Mouse (Mus musculus): ENCODE results near the gene Setd6. TPM values are rescaled to one million over a fixed set of nuclear protein-coding genes. Genes with fewer than 3 reads are reported as not detected.

Gene Setd6
- 10 to 100 TPM; 19.5 to 21.1 TPM for total RNA-seq (2021)

DNA sequence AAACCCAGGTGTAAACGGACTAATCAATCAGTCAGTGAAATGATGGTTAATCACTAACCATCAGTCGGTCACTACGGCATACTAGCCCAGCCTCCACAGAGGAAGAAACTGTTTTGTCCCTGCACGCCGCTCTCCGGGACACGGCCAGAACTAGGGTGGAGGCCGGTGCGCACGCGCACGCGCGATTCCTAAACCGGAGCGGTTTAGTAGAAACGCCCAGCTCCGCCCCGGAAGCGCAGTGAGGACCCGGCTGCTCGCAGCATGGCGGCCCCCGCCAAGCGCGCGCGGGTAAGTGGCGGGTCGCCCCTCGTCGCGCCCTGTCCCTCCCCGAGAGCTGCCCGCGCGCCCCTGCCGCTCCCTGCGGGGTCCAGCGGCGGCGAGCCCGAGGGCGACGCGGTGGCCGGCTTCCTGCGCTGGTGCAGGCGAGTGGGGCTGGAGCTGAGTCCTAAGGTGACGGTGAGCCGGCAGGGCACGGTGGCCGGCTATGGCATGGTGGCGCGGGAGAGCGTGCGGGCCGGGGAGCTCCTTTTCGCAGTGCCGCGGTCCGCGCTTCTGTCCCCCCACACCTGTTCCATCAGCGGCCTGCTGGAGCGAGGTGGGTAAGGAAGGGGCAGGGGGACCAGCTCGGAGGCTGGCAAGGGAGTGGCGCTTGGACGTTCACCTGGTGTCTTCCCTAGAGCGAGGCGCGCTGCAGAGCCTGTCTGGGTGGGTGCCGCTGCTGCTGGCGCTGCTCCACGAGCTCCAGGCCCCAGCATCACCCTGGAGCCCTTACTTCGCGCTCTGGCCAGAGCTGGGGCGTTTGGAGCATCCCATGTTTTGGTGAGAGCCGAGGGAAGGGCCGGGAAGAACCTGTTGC is at the start of gene Setd6:
TSS of gene Setd6 (plus strand) at position 206 of the 856 bp plus-strand sequence.
- DNase-seq, result peak; percentile 83 to 85

DNA sequence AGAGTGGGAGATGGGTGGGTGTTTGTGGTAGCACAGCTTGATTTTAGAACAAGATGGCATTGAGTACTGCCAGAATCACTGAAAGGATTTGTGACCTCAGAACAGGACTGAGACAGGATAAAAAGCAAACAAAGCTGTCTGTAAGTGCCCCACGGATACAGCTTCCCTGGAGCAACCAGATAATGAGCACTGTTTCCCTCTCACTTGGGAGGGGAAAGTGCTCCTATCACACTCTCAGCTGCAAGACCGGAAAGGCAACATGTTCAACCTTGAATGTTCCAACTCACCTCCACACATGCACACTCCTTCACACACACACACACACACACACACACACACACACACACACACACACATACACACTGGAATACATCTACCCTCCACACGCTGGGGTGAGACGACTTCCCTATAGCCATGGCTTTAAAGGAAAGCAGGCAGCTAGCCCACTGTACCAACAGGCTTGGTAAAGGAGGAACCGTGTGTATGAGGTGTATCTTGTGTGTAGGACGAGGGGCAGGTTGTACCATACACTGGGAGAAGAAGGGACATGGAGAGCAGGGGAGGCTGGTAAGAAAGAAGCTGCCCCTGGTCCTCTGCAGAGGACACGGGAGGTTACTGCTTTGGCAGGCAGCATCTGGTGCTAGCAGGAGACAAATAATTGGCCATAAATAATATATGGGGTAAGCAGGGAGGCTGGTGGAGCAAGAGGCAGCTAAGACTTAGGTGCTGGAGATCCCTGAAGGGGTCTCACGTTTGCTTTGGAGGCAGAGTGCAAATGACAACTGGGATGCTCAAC is 47.3 kb upstream of the Setd6 start:
- DNase-seq, result no peak

DNA sequence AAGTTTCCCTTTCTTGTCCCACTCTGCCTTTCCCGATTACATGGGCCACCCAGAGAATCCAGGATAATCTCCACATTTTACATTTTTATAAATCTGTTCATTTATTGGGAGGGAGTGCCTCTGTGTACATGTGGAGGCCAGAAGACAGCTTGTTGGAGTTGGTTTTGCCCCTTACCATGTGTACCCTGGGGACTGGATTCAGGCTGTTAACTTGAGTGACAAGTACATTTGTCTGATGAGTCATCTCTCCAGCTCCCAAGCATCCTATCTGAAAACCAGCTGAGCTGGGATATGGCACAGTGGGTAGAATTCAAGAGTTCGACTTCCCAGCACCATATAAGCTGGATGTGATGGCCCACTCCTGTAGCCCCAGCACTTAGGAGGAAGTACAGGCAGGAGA is 45.7 kb upstream of the Setd6 start:
- DNase-seq, result no peak

DNA sequence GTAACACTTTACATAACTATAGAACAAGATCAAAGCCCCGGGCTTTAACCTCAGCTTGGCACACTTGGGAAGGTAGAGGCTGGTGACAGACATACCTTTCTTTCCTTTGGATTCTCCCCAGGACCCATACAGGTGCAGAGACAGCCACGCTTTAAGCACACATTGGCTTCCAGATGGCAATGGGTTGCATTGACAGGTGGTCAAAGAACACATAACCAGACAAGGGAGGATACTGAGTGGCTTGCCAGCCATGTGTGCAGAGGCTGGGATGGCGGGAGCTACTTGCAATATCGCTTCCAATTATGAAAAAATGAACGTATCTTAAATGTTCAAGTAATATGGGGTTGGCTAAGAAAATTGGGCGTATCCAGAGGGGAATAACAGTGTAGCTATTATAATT is 43.8 kb upstream of the Setd6 start:
- DNase-seq, result peak in 1 of 2 experiments; percentile 25

DNA sequence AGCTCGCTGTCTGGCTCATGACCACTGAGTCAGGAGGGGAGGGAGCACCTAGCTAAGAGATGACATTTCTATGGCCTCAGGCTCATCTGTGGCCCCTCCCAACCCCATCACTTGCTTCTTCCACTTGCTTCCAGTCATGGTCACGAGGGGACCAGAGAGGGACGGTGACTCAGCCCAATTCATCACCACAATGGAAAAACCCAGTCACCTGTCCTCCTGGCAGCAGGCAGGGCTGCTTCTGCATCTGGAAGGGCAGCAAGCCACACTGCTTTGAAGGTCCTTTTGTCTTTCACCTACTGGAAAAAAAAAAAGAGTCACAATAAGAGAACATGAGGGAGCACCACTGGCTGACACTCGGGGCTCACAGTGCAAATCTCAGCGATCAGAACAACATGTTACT is 42.9 kb upstream of the Setd6 start:
- no peak for DNase-seq

DNA sequence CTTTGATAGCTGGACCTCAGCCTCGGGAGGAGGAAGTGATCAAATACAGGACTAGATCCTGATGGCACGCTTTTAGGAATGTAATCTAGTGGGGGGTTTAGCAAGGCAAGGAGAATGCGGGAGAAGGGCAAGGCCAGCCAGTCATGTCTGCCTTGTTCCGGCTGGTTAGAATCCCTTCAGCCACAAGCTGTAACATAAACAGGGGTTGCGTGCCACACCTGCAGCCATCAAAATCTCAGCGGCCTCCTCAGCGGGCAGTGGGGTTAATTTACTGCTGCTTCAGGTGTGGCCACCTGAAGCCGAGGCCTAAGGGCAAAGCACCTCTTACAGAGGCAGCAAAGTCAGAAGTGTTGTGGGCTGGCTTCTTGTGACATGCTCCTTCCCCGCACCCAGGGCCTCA is 39.0 kb upstream of the Setd6 start, which contains the start of gene Ndrg4:
TSS of gene Ndrg4 (plus strand) at position 350 of the 400 bp plus-strand sequence.
- DNase-seq, result no peak

DNA sequence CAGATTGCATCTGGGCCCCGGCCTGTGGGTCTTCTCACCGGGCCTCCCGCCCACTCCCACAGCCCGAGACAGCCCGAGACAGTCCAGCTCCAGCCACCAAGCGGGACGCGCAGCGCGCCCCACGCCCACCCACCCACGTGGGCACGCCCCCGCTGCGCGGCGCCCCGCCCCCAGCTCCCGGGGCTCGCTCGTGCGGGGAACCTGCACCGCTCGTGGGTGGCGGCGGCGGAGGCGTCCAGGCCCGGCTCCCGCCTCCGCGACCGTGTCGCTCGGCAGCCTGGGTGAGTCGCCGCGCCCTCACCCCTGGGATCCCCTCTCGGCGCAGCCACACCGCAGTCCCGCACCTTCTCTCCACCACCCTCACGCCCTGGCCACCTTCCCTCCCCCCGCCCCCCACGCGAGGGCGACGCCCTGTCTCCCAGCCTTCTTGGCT is 38.1 kb upstream of the Setd6 start:
- peak in 1 of 2 experiments; percentile 17 for DNase-seq

DNA sequence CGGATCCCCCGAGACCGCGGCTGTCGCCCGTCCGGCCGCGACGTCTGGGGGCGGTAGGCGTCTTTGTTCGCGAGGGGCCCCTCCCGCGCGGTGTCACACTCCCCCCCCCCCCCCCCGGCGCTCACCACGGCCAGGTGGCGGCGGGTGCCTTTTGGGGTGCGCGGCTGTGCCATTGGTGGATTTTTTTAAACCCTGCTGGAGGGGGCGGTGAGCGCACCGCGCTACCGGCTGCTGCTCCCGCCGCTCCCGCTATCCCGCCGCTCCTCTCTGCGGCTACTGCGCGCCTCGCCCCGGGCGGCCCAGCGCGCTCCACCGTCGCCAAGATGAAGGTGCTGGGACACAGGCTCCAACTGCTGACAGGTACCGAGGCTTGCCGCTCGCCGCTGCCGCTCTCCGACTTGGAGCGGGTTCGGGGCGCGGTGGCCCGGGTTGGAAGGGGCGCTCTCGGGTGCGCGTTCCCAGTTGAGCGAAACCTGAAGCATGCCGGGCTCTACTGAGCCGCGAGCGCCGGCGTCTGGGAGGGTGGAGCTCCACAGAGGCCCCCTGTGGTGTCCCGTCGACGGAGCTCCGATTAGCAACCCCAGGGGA is 37.6 kb upstream of the Setd6 start:
- DNase-seq, result peak in 1 of 2 experiments; percentile 62

DNA sequence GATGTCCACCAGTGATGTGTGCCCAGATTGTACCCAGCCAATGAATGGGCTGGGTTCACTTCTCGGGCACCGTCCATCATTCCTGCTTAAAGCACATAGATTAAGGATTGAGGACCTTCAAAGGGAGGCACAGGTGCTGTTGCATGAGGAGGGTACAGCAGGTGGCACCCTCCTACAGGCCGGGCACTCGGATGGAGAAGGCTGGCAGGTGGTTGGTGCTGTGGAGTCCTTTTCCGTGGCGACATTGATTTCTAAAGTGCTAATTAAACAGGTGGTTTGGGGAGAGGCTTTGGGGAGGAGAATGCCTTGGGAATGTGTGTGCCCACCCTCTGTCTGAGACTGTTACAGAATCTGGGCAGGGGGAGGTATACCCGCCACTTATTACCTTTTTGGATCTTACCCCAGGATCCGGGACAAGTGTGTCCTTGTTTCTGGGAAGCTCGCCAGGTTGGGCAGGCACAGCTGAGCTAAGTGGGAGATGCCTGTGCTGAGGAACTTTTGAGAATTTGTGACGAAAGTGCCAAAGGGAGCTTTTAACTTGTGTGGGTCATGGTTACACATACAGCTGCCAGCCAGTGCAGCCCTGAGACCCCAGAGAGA is 27.5 kb upstream of the Setd6 start:
- no peak for DNase-seq

DNA sequence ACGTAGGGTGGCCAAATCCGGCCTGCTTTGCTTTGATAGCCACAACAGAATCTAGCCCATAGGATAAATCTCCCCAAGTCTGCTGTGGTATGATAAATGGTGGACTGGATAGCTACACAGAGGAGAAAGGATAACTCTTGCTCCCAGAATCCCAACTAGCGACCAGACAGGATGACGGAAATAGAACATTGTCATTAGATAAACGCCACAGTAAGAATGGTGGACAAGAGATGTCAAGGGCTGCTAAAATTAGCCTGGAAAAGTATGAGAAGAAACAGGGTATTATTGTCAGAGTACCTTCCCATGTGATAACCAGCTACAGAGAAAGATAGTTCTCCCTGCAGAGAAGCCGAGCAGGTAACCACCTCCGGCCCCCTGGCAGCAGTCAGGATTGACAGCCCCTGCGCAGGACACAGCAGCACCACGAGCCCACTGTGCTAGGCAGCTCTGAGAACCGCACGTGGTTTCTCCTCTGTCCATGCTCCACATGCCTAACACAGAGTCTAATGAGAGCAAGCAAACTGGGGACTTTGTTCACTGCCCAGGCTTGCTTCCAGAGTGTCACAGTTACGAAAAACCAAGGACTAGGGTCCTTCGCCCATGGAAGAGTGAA is 24.6 kb upstream of the Setd6 start:
- no peak for DNase-seq

DNA sequence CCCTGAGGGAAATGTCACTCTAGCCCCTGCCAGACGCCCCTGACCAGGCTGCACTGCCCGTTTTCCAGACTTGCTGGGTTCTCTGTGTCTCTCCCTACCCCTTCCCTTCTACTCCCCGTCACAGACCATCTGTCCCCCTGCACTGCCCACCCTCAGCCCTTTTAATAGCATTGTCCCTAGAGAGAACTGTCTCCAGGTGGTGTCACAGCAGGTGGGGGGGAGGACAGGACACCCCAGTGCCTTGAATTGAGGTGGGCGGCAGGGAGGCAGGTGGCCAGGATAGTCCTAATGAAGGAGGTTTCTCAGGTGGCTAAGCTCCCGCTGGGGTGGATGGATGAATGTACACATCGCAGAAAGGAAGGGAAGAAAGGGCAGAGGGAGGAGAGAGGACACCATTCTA is 21.1 kb upstream of the Setd6 start:
- peak in 1 of 2 experiments; percentile 51 for DNase-seq

DNA sequence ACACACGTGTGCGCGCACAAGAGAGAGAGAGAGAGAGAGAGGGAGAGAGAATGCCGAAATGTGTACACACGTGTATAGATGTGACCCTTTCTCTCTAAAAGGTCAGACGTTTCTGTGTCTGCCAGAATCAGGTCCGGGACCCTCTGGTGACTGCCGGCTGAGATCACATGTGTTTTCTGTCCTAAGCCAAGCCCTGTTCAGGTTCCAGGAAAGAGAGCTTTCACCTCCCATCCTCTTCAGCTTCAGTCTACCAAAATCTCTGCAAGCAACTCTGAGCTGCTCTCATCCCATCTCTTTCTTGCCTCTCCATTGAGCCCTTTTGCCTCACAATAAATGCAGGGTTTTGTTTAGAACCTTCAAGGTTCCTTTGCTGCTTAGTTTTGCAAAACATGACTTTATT is 19.0 kb upstream of the Setd6 start:
- DNase-seq, result no peak

DNA sequence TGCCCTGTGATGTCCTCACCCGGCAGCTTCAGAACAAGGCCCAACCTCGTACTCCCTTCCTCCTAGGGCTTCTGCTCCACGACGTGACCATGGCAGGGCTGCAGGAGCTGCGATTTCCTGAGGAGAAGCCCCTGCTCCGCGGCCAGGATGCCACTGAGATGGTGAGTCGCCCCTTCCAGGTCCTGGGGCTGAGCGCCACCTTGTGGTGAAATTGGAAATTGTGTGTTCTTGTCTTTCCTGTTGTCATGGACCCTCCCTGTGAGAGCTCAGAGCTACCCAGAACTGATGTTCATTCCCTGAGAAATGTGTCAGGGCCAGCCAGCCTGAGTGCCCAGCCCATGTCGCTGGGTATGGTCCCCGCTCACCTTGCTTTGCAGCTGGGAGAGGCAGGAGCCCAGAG is 18.6 kb upstream of the Setd6 start:
- peak; percentile 85 to 90 for DNase-seq

DNA sequence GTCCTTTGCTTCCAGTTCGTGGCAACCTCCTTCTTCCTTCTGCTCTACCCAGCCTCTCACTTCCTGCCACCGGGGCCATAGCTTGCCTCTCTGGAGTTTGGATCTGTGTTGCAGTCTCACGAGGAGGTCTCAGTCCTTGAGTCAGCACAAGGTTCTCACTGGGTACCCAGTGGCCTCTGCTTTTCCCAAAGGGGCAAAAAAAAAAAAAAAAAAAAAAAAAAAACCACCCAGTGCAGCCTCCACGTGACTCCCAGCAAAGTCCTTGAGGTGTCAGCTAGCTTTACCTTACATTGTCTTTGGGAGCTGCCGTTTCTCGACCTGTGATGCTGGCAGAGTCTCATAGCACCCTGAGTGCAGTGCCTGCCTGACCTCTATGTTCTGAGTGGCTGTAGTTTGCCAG is 17.5 kb upstream of the Setd6 start:
- DNase-seq, result no peak

DNA sequence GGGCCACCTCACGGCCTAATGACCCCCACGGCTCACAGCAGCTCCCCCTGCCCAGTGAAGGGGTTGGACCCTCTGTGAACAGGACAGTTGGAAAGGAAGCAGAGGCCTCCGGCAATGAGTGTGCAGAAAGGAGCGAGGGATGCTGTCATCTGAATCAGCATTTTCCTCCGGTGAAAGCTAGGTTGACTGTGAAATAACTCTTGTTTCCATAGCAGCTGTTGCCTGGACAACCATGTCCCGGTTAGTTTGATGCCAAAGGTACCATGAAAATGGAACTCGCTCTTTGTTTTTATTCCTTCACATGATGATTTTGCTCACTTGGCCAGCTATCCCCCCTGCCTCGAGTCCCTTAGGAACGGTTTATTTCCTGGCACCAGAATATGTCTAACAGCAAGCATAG is 15.4 kb upstream of the Setd6 start:
- DNase-seq, result peak in 1 of 2 experiments; percentile 66

DNA sequence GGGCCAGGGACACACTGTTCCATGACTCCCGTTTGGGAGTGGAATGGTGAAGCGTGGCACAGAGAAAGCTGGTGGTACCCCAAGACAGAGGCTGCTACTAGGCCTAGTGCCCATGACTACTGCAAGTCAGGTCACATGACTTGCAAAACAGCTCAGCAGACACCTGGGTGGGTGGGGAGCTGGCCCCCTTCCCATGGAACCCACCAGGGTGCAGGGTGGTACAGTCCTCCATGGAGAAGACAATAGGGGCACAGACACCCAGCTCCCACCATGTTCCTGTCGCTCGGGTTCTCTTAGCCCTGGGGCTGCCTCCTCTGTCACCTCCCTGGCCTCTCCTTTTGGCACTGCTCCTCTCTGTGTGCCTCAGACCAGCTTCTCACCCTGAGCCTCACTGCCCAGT is 13.9 kb upstream of the Setd6 start:
- DNase-seq, result no peak

DNA sequence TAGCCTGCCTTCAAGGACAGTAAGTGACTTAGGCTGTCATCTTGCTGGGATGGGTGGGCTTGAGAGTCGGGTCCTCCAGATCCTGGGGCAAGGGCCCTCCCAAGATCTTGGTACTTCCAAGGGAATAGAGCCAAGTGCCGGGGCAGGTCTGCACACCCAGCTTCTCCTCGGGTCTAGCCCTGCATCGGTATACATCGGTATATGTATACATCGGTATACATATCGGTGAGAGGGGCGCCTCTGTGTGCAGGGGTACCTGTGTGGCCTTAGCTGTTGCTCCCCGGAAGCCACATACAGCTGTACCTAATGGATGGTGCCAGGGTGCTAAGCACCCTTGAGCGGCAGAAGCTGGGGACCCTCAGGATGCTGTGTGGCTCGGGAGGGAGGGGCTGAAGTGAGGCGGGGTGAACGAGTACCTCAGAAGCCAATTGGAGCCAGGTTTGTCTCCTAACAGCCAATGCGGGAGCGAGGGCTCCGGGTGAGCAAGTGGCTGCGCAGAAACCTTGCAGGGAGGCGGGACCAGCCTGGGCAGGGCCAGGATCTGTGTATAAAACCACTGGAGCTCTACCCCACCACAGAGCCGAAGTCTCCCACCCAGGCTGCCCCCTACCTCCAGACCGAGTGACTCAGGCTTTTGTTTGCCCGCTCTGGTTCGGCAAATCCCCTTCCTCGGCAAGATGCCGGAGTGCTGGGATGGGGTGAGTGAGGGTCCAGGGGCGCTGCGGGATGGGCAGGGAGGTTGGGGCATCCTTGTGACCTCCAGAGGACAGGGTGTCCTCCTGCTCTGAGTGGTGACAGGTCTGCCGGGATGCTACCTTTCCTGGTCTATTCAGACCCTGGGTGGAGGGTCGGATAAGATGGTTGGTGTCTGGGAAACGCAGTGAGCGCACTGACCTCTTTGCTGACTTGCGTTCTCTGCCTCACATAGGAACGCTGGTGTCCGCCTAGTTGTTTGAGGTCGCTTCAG is 12.9 kb upstream of the Setd6 start:
- DNase-seq, result peak; percentile 88 to 93

DNA sequence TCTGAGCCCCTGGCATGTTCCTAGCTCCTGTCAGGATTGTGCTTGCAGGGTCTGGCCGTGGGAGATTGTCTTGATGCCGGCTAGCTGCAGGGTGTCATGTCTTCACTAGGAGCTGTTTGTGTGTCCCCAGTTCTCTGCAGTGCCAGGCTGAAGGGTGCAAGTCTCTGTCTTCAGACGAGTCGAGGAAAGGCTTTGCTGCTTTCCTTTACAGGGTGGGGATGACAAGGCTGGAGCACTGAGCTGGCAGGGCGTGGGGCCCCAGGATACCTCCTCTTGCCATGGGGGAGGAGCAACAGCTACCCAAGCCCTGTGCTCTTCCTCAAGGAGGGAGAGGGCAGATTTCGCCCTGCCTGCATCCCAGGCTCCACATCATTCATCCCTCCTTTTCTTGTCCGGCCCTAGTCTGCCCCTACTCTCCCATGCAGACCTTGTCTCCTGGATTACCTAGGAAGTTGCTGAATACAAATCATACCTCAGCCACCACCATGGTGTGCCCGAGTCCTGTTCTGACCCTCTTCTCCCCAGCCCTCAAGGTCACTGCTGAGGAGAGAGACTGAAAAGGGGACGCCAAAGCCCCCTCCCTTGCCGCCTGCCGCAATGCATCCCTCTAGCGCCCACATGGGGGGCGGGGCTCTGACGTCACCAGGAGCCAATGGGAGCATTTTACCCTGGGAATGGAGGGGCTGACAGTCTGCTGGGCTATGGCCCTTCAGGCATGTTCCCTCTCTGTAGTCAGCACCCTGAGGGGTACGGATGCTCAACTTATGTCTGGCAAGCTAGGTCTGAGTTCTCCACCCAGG is 12.0 kb upstream of the Setd6 start:
- DNase-seq, result peak; percentile 84 to 85

DNA sequence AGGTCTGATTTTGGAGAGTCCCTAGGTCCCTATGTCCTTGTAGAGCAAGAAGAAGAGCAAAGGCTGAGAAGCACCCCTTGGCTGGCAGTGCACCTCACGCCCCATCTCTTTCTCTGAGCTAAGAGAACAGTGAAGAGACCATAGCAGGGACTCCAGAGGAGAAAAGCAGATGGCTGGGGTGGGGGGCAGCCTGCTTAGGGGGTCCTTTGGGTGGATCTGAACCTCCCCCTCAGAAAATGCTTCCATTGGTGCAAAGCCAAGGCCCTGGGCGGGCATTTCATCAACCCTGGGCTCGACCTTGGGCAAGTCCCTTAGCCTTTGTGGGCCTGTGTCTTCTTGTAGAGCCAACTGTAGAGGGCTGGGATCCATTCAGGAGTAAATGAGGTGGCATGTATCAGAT is 11.1 kb upstream of the Setd6 start:
- DNase-seq, result no peak

DNA sequence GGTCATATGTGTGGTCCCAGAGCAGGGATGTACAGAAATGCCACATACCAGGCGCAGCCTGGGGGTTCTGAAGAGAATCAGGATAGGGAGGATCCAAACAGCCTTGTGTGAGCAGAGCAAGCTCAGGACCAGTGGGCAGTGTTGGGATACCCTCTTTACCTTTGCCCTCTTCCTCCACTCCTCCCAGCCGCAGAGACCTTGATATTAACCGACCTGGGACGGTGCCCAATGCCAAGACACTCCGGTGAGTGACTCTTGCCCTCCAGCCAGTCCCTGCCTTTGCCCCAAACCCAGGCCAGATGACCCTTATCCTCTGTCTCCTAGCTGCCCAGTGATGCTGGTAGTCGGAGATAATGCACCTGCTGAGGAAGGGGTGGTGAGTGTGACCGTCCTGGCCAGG is 6.1 kb upstream of the Setd6 start:
- peak in 1 of 2 experiments; percentile 1 for DNase-seq

Measured in layer of hippocampus, postnatal 36 days (tissue).